Mouse (Mus musculus) heart, postnatal 0 days (tissue): ENCODE measurements around the gene Rae1.

ENCODE experiments used
- CTCF ChIP-seq: IDR thresholded peaks from 2 replicates; pipeline ENCODE4 v1.5.1; 2016; ENCODE audit warnings: antibody characterized with exemption, control low read depth, low read depth
- EP300 ChIP-seq: IDR thresholded peaks from 2 replicates; pipeline ENCODE4 v1.6.1; 2016; ENCODE audit warnings: antibody characterized with exemption, low read depth

DNA sequence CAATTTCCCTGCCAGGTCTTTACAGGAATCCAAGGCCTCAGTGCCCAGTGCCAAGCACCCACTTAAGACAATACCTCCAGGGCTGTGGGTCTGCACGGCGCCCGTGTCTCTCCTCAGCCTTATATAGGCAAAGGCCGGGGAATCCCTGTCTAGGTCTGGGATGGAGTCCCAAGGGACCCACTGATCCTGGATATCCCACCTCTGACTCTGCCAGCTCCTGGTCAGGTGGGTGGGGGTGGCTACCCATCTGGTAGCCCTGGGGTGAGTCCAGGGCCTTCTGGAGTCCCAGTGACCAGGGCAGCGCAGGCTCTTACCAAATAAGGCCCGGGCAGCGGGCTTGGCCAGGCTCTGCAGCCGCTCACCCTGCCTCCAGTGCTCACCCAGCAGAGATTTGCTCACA, 53.0 kb downstream of the Rae1 start:
- TF ChIP-seq CTCF (no peak), EP300 (no peak)
